Comparison of ENCODE assay signal across 24 mouse cellular contexts in the genomic region with DNA sequence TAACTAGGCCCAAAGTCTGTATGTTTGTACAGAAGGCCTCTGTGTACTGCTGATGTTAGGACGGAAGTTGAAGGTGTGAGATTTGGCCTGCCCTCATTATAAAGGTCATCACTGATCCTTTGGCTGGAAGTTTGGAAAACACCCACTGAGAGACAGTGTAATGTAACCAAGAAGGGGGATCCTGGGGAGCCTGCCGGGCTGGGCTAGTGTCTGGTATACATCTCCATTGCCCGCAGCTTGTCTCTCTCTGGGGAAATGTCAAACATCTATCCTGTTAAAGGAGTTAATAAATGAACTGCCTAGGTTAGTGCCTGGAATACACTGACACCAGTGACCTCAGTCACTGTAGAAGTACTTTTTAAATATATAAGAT. TPM values are rescaled to one million over a fixed set of nuclear protein-coding genes. Genes with fewer than 3 reads are reported as not detected.
A peak's percentile ranks its signal among the peaks of the same experiment; 100 is the strongest.
DNase-seq lines count a peak whose midpoint lies in the region; ATAC-seq and TF ChIP-seq lines count a peak whose summit lies in the region.
"Had no signal": no experiment of that assay in that cellular context is flagged by ENCODE, and none has a peak within 500 bp of the region (broad histone marks: within the 10 kb centered on the region; RNA-seq: fewer than 3 reads in every experiment).

No protein-coding gene starts in this region.

- H3K9ac ChIP-seq in kidney, postnatal 0 days (ENCODE audit: low read depth, low read length) = no peak overlapping the region
- no peak overlapping the region for H3K9ac ChIP-seq in hindbrain, embryonic 11.5 days (ENCODE audit: low read depth, low read length)
- H3K9ac ChIP-seq: embryonic facial prominence, embryonic 12.5 days; embryonic facial prominence, embryonic 15.5 days; heart, embryonic 13.5 days; hindbrain, embryonic 13.5 days; intestine, embryonic 15.5 days had no signal

- DNase-seq in gastrocnemius, adult 18-20 months (ENCODE audit: low spot score) = peak; percentile 48
- DNase-seq in gastrocnemius, postnatal 4 days (ENCODE audit: low spot score in 2 of 2) = no peak
- peak; percentile 23 for DNase-seq in gastrocnemius, postnatal 25 days
- no peak for DNase-seq in gastrocnemius, postnatal 10 days
- DNase-seq in kidney, postnatal 0 days (ENCODE audit: low spot score) = no peak
- no peak for DNase-seq in kidney, postnatal 10 days
- DNase-seq in hindbrain, embryonic 11.5 days (ENCODE audit: low spot score) = no peak
- DNase-seq: adrenal gland, postnatal 10 days; B cell, adult 2 months; cerebellum, adult 18-20 months; cerebellum, adult 9-11 months; cerebellum, postnatal 25 days; heart, adult 2 months; kidney, adult 11 months had no signal

- H3K4me1 ChIP-seq in kidney, postnatal 0 days (replicated peaks; ENCODE audit: insufficient read depth, low read length) = no peaks in the 10 kb centered on the region
- no peaks in the 10 kb centered on the region for H3K4me1 ChIP-seq in hindbrain, embryonic 11.5 days (replicated peaks; ENCODE audit: control insufficient read depth, insufficient read depth, low read length)

- no peaks in the 10 kb centered on the region for H3K9me3 ChIP-seq in kidney, postnatal 0 days (replicated peaks; ENCODE audit: low read length)
- H3K9me3 ChIP-seq in hindbrain, embryonic 11.5 days (ENCODE audit: control insufficient read depth, low read length) = no peaks in the 10 kb centered on the region
- H3K9me3 ChIP-seq: embryonic facial prominence, embryonic 12.5 days; embryonic facial prominence, embryonic 15.5 days; G1E; heart, embryonic 10.5 days; heart, embryonic 13.5 days; hindbrain, embryonic 13.5 days; intestine, embryonic 15.5 days had no signal

- no peak overlapping the region for H3K4me2 ChIP-seq in kidney, postnatal 0 days (ENCODE audit: low read length)
- no peak overlapping the region for H3K4me2 ChIP-seq in hindbrain, embryonic 11.5 days (replicated peaks; ENCODE audit: low read depth, low read length)
- H3K4me2 ChIP-seq: embryonic facial prominence, embryonic 12.5 days; embryonic facial prominence, embryonic 15.5 days; heart, embryonic 13.5 days; hindbrain, embryonic 13.5 days; intestine, embryonic 15.5 days had no signal

- H3K4me3 ChIP-seq in kidney, postnatal 0 days (replicated peaks; ENCODE audit: low read depth, low read length) = no peak overlapping the region
- no peak overlapping the region for H3K4me3 ChIP-seq in hindbrain, embryonic 11.5 days (ENCODE audit: low read depth, low read length)
- H3K4me3 ChIP-seq: embryonic facial prominence, embryonic 12.5 days; embryonic facial prominence, embryonic 15.5 days; heart, adult 2 months; heart, embryonic 10.5 days; heart, embryonic 13.5 days; hindbrain, embryonic 13.5 days; intestine, embryonic 15.5 days had no signal

- 0 out of 2 replicates have a peak, but pooled peaks have one; percentile 31 for ATAC-seq in kidney, postnatal 0 days (replicated peaks; ENCODE audit: low FRiP score, low read depth)
- ATAC-seq in hindbrain, embryonic 11.5 days (ENCODE audit: low FRiP score) = no peak
- ATAC-seq: hindbrain, embryonic 16.5 days; intestine, embryonic 15.5 days; Patski had no signal

- H3K27ac ChIP-seq in kidney, postnatal 0 days = no peak overlapping the region; the same call in 1 of the 2 replicates
- no peak overlapping the region for H3K27ac ChIP-seq in hindbrain, embryonic 11.5 days (ENCODE audit: low read depth, low read length)
- H3K27ac ChIP-seq: embryonic facial prominence, embryonic 15.5 days; heart, adult 2 months; heart, embryonic 10.5 days; heart, embryonic 13.5 days; intestine, embryonic 15.5 days had no signal

- TF ChIP-seq CTCF in kidney, postnatal 0 days (IDR thresholded peaks at IDR 0.05; ENCODE audit: low read depth) = no peak

- 0 out of 2 replicates have a peak, but pooled peaks cover 3% of the 10 kb centered on the region for H3K36me3 ChIP-seq in kidney, postnatal 0 days (ENCODE audit: insufficient read depth, low read length)
- no peaks in the 10 kb centered on the region for H3K36me3 ChIP-seq in hindbrain, embryonic 11.5 days (ENCODE audit: control insufficient read depth, insufficient read depth, low read length)

- 64% methylated on average over 3 of the region's 3 CpGs for WGBS in kidney, postnatal 0 days
- WGBS in hindbrain, embryonic 11.5 days = 72% methylated on average over 3 of the region's 3 CpGs

- no peaks in the 10 kb centered on the region for H3K27me3 ChIP-seq in kidney, postnatal 0 days (ENCODE audit: insufficient read depth, low read length)
- H3K27me3 ChIP-seq in hindbrain, embryonic 11.5 days (ENCODE audit: control insufficient read depth, insufficient read depth, low read length) = no peaks in the 10 kb centered on the region
- H3K27me3 ChIP-seq: CH12.LX; embryonic facial prominence, embryonic 12.5 days; embryonic facial prominence, embryonic 15.5 days; heart, embryonic 13.5 days; hindbrain, embryonic 13.5 days; intestine, embryonic 15.5 days; Patski had no signal

RNA-seq across cellular contexts. Expression of a gene that starts 19.8 kb away (rescaled TPM):
- 1 to 10 TPM; 3.9 to 4.2 TPM for total RNA-seq in gastrocnemius, adult 18-20 months (2021)
- total RNA-seq in gastrocnemius, postnatal 4 days (2021) = 10 to 100 TPM in 1 of 2 experiments, 1 to 10 TPM in 1; 10.0 to 13.6 TPM
- 1 to 10 TPM; 3.8 to 4.0 TPM for total RNA-seq in gastrocnemius, postnatal 25 days (2021)
- total RNA-seq in gastrocnemius, postnatal 10 days (2021) = 1 to 10 TPM; 5.8 to 8.8 TPM
- polyA plus RNA-seq in kidney, postnatal 0 days (2015; fragmentation: Nextera tagmentation; extraction: Ambion mirVana) = 12.7 and 17.1 TPM in 2 replicates
- 24.4 and 32.4 TPM in 2 replicates for polyA plus RNA-seq in hindbrain, embryonic 11.5 days (2014; fragmentation: Nextera tagmentation; extraction: Ambion mirVana)

Comparison
In these comparisons a context has a peak if more than half of its experiments do, and no peak if none do; other contexts are left out.
1. DNase-seq: peak in gastrocnemius, adult 18-20 months (single experiment) and gastrocnemius, postnatal 25 days (single experiment); none in gastrocnemius, postnatal 4 days (0 of 2), gastrocnemius, postnatal 10 days (single experiment), kidney, postnatal 0 days (single experiment), kidney, postnatal 10 days (single experiment) and hindbrain, embryonic 11.5 days (single experiment).